Mouse (Mus musculus) limb, embryonic 11.5 days (tissue): ENCODE measurements around the gene Vps11. TPM values are rescaled to one million over a fixed set of nuclear protein-coding genes. Genes with fewer than 3 reads are reported as not detected.
"Not testable (repeated sequence)": the region's sequence is repeated elsewhere in the genome, so short reads cannot be mapped to it uniquely, and the experiment has no call there.

Source experiments
- ATAC-seq: fragments of 200-750 bp; cut with Nextera tagmentation; 2 replicates; pipeline ENCODE4 v1.8.0; 2017; ENCODE audit warnings: low read depth; ENCODE audit not compliant: insufficient number of reproducible peaks, low FRiP score, low TSS enrichment
- DNase-seq: peaks from one replicate; pipeline ENCODE4 v3.0.0-alpha.2; 2015; ENCODE audit warnings: low spot score
- H3K27ac ChIP-seq: fragments of 300-500 bp; sonication (generic); replicated peaks from 2 replicates; pipeline ENCODE4 v1.5.1; 2014; ENCODE audit warnings: low read depth, mild to moderate bottlenecking, low read length
- H3K27me3 ChIP-seq: fragments of 300-500 bp; sonication (generic); 2 replicates; pipeline ENCODE4 v1.6.1; 2014; ENCODE audit warnings: mild to moderate bottlenecking, low read length, mixed read lengths; ENCODE audit not compliant: control insufficient read depth, insufficient read depth
- H3K36me3 ChIP-seq: fragments of 300-500 bp; sonication (generic); 2 replicates; pipeline ENCODE4 v1.6.1; 2014; ENCODE audit warnings: mild to moderate bottlenecking, low read length, moderate library complexity, mixed read lengths; ENCODE audit not compliant: control insufficient read depth, insufficient read depth
- H3K4me1 ChIP-seq: fragments of 300-500 bp; sonication (generic); 2 replicates; pipeline ENCODE4 v1.6.1; 2014; ENCODE audit warnings: low read length, mixed read lengths; ENCODE audit not compliant: control insufficient read depth, insufficient read depth
- H3K4me2 ChIP-seq: fragments of 300-500 bp; sonication (generic); 2 replicates; pipeline ENCODE4 v1.6.1; 2014; ENCODE audit warnings: low read depth, mild to moderate bottlenecking, moderate library complexity; ENCODE audit not compliant: severe bottlenecking
- H3K4me3 ChIP-seq: fragments of 300-500 bp; sonication (generic); 2 replicates; pipeline ENCODE4 v1.5.1; 2014; ENCODE audit warnings: low read depth, low read length
- H3K9ac ChIP-seq: fragments of 300-500 bp; sonication (generic); 2 replicates; pipeline ENCODE4 v1.6.1; 2014; ENCODE audit warnings: mild to moderate bottlenecking, low read length
- H3K9me3 ChIP-seq: fragments of 300-500 bp; sonication (generic); 2 replicates; pipeline ENCODE4 v1.6.1; 2016; ENCODE audit warnings: low read length; ENCODE audit not compliant: control insufficient read depth
- WGBS: fragments of 180-500 bp; shearing (Covaris S2); extraction: QIAGEN DNeasy Blood & Tissue Kit; methylation state at CpG from one replicate; pipeline ENCODE4 v1.1.7; 2014; 5-methylcytosine and 5-hydroxymethylcytosine counted together
- polyA plus RNA-seq: library from polyadenylated mRNA; unstranded; fragments of >200 nt; fragmentation: Nextera tagmentation; extraction: Ambion mirVana; gene quantifications from 2 replicates; pipeline ENCODE4 v1.2.1, GENCODE M21; 2014

Gene Vps11
- polyA plus RNA-seq: 26.4 and 26.6 TPM in 2 replicates

- Histone ChIP-seq H3K36me3 (peaks cover 7% of the 10 kb centered on the region), H3K9me3 (no peaks in the 10 kb centered on the region), H3K4me1 (0 out of 2 replicates have a peak, but pooled peaks cover 4% of the 10 kb centered on the region), H3K4me2 (peak within 1 kb of the TSS; percentile 47), H3K9ac (peak within 1 kb of the TSS; percentile 60), H3K27ac (no peak within 1 kb of the TSS), H3K4me3 (peak within 1 kb of the TSS; percentile 69), H3K27me3 (no peaks in the 10 kb centered on the region)
- under 1% methylated on average over 44 of the region's 44 CpGs for WGBS
- ATAC-seq: peak; percentile 84
- DNase-seq: peak; percentile 99
Observed at GRCm38 (mm10) chr9:44361190-44361917, at the start of gene Vps11. Gene Vps11, minus strand, starts transcription at chr9:44361670.

GRCm38 (mm10) chr9:44410647-44411336 lies 49.3 kb upstream of the Vps11 start:
- H3K9me3 ChIP-seq: no peaks in the 10 kb centered on the region
- 93% methylated on average over 2 of the region's 2 CpGs for WGBS
- H3K27ac ChIP-seq: no peak overlapping the region
- H3K4me3 ChIP-seq: no peak overlapping the region
- no peaks in the 10 kb centered on the region for H3K4me1 ChIP-seq
- H3K9ac ChIP-seq: no peak overlapping the region
- no peak for DNase-seq
- no peaks in the 10 kb centered on the region for H3K27me3 ChIP-seq
- H3K4me2 ChIP-seq: no peak overlapping the region
- ATAC-seq: no peak
- peaks cover 23% of the 10 kb centered on the region for H3K36me3 ChIP-seq

GRCm38 (mm10) chr9:44408693-44409092 lies 47.2 kb upstream of the Vps11 start:
- not testable (repeated sequence) for H3K27me3 ChIP-seq, H3K27ac ChIP-seq, H3K9me3 ChIP-seq, H3K9ac ChIP-seq, H3K4me1 ChIP-seq, ATAC-seq, DNase-seq
- H3K36me3 ChIP-seq: peaks cover 28% of the 10 kb centered on the region
- WGBS: 81% methylated on average over 9 of the region's 9 CpGs
- H3K4me2 ChIP-seq: peak overlapping the region; percentile 72
- peak overlapping the region; percentile 84 for H3K4me3 ChIP-seq

GRCm38 (mm10) chr9:44407752-44408097 lies 46.3 kb upstream of the Vps11 start:
- Histone ChIP-seq H3K4me1 (no peaks in the 10 kb centered on the region), H3K9me3 (no peaks in the 10 kb centered on the region), H3K27ac (peak overlapping the region; percentile 90), H3K4me3 (peak overlapping the region; percentile 84), H3K9ac (peak overlapping the region; percentile 87), H3K27me3 (no peaks in the 10 kb centered on the region), H3K4me2 (peak overlapping the region; percentile 72; the same call in 1 of the 2 replicates), H3K36me3 (peaks cover 27% of the 10 kb centered on the region)
- 0% methylated on average over 24 of the region's 24 CpGs for WGBS
- ATAC-seq (no peak; the same call in 1 of the 2 replicates), DNase-seq (no peak)

- Histone ChIP-seq H3K4me1 (no peaks in the 10 kb centered on the region), H3K27me3 (no peaks in the 10 kb centered on the region), H3K4me2 (peak within 1 kb of the TSS; percentile 72), H3K9me3 (no peaks in the 10 kb centered on the region), H3K27ac (peak within 1 kb of the TSS; percentile 90), H3K36me3 (peaks cover 30% of the 10 kb centered on the region), H3K9ac (peak within 1 kb of the TSS; percentile 87), H3K4me3 (peak within 1 kb of the TSS; percentile 84)
- DNase-seq: peak; percentile 97
- under 1% methylated on average over 51 of the region's 51 CpGs for WGBS
- ATAC-seq: peak; percentile 94
Observed at GRCm38 (mm10) chr9:44406906-44407751, 45.7 kb upstream of the Vps11 start, which contains the start of the genes Rps25 and Trappc4. Gene Rps25, plus strand, starts transcription at chr9:44407139. Gene Trappc4, minus strand, starts transcription at chr9:44407600.

- no peaks in the 10 kb centered on the region for H3K27me3 ChIP-seq
- no peak overlapping the region for H3K4me3 ChIP-seq
- WGBS: 79% methylated on average over 3 of the region's 3 CpGs
- peaks cover 33% of the 10 kb centered on the region for H3K36me3 ChIP-seq
- no peak overlapping the region for H3K9ac ChIP-seq
- no peaks in the 10 kb centered on the region for H3K4me1 ChIP-seq
- H3K4me2 ChIP-seq: no peak overlapping the region
- H3K9me3 ChIP-seq: no peaks in the 10 kb centered on the region
- no peak for DNase-seq
- H3K27ac ChIP-seq: no peak overlapping the region
- no peak for ATAC-seq
Observed at GRCm38 (mm10) chr9:44405011-44405410, 43.5 kb upstream of the Vps11 start.

- Histone ChIP-seq H3K4me1 (peaks cover 9% of the 10 kb centered on the region; the same call in 1 of the 2 replicates), H3K36me3 (peaks cover 25% of the 10 kb centered on the region), H3K4me2 (no peak overlapping the region), H3K27me3 (0 out of 2 replicates have a peak, but pooled peaks cover 2% of the 10 kb centered on the region), H3K9ac (no peak overlapping the region), H3K9me3 (no peaks in the 10 kb centered on the region), H3K27ac (no peak overlapping the region), H3K4me3 (no peak overlapping the region)
- no peak for DNase-seq
- no peak for ATAC-seq
- 83% methylated on average over 4 of the region's 4 CpGs for WGBS
Observed at GRCm38 (mm10) chr9:44401081-44401480, 39.6 kb upstream of the Vps11 start.

GRCm38 (mm10) chr9:44399795-44400114 lies 38.3 kb upstream of the Vps11 start:
- no peak overlapping the region for H3K9ac ChIP-seq
- H3K27ac ChIP-seq: no peak overlapping the region
- no peaks in the 10 kb centered on the region for H3K9me3 ChIP-seq
- H3K4me2 ChIP-seq: no peak overlapping the region
- peaks cover 22% of the 10 kb centered on the region for H3K36me3 ChIP-seq
- 92% methylated on average over 6 of the region's 6 CpGs for WGBS
- H3K27me3 ChIP-seq: 0 out of 2 replicates have a peak, but pooled peaks cover 2% of the 10 kb centered on the region
- DNase-seq: no peak
- H3K4me3 ChIP-seq: no peak overlapping the region
- peaks cover 9% of the 10 kb centered on the region; the same call in 1 of the 2 replicates for H3K4me1 ChIP-seq
- ATAC-seq: no peak
